Mouse (Mus musculus) gastrocnemius, postnatal 14 days (tissue): ENCODE results near the gene Txn1. TPM values are rescaled to one million over a fixed set of nuclear protein-coding genes. Genes with fewer than 3 reads are reported as not detected.

Experiments
- DNase-seq: peaks from one replicate; pipeline ENCODE4 v3.0.0; 2021; ENCODE audit warnings: mixed read lengths
- intact Hi-C: fragments of 180-260 bp; cut with DNase I; formaldehyde crosslinking; loops from one replicate; pipeline ENCODE4 v1.15.1; 2025; ENCODE audit warnings: low total_unique reads
- total RNA-seq, 2 experiments: library from RNA; stranded (reverse); gene quantifications; 2 replicates each; pipeline ENCODE4 v1.2.3; 2021

Txn1 gene
- total RNA-seq, 2 experiments from 2014 or later = 86.5 to 87.4 TPM

- intact Hi-C loops = no loop called here
- DNase-seq = no peak
Measured at GRCm38 (mm10) chr4:57947476-57947875, 8.7 kb downstream of the Txn1 start.

- intact Hi-C loops = no loop called here
- no peak for DNase-seq
Measured at GRCm38 (mm10) chr4:57947036-57947435, 9.2 kb downstream of the Txn1 start.

- DNase-seq = no peak
- intact Hi-C loops = no loop called here
Measured at GRCm38 (mm10) chr4:57942892-57943291, 13.3 kb downstream of the Txn1 start.

GRCm38 (mm10) chr4:57940631-57941030 is 15.6 kb downstream of the Txn1 start:
- intact Hi-C loops = no loop called here
- no peak for DNase-seq

GRCm38 (mm10) chr4:57937292-57937691 is 18.9 kb downstream of the Txn1 start:
- intact Hi-C loops = no loop called here
- DNase-seq = no peak

GRCm38 (mm10) chr4:57934181-57934580 is 22.0 kb downstream of the Txn1 start:
- intact Hi-C loops = no loop called here

GRCm38 (mm10) chr4:57930559-57931170 is 25.5 kb downstream of the Txn1 start:
- intact Hi-C loops = no loop called here
- no peak for DNase-seq

More at GRCm38 (mm10) chr4:57934181-57934580, 22.0 kb downstream of the Txn1 start:
- DNase-seq = no peak

GRCm38 (mm10) chr4:57927464-57928205 is 28.6 kb downstream of the Txn1 start:
- no peak for DNase-seq
- intact Hi-C loops = no loop called here

GRCm38 (mm10) chr4:57924556-57925071 is 31.6 kb downstream of the Txn1 start:
- intact Hi-C loops = no loop called here
- DNase-seq = no peak

GRCm38 (mm10) chr4:57922171-57922570 is 34.0 kb downstream of the Txn1 start:
- intact Hi-C loops = no loop called here
- DNase-seq = no peak

- DNase-seq = no peak
- intact Hi-C loops = no loop called here
Measured at GRCm38 (mm10) chr4:57920522-57920921, 35.7 kb downstream of the Txn1 start.

GRCm38 (mm10) chr4:57919494-57920423 is 36.5 kb downstream of the Txn1 start:
- no peak for DNase-seq
- intact Hi-C loops = no loop called here

- no peak for DNase-seq
- intact Hi-C loops = no loop called here
Measured at GRCm38 (mm10) chr4:57916711-57917110, 39.5 kb downstream of the Txn1 start.

- intact Hi-C loops = no loop called here
- DNase-seq = no peak
Measured at GRCm38 (mm10) chr4:57916201-57916661, 40.0 kb downstream of the Txn1 start, which contains the start of gene D630039A03Rik. D630039A03Rik (minus strand) TSS chr4:57916297.

GRCm38 (mm10) chr4:57915216-57915965 is 40.8 kb downstream of the Txn1 start:
- intact Hi-C loops = no loop called here
- peak; percentile 37 for DNase-seq

GRCm38 (mm10) chr4:57914193-57915190 is 41.7 kb downstream of the Txn1 start:
- intact Hi-C loops = no loop called here
- no peak for DNase-seq

- DNase-seq = no peak
- intact Hi-C loops = no loop called here
Measured at GRCm38 (mm10) chr4:57913021-57913420, 43.2 kb downstream of the Txn1 start.

- no peak for DNase-seq
- intact Hi-C loops = loop anchor here (10.0 kb wide), 1 partner anchor 346 kb away; no protein-coding TSS in a partner anchor
Measured at GRCm38 (mm10) chr4:57908860-57909259, 47.4 kb downstream of the Txn1 start.
